Mouse (Mus musculus) layer of hippocampus, adult 18-20 months (tissue): ENCODE measurements around the gene AC124502.3. TPM values are rescaled to one million over a fixed set of nuclear protein-coding genes. Genes with fewer than 3 reads are reported as not detected.
A peak's percentile ranks its signal among the peaks of the same experiment; 100 is the strongest.
"Not testable (repeated sequence)": the region's sequence is repeated elsewhere in the genome, so short reads cannot be mapped to it uniquely, and the experiment has no call there.

ENCODE experiments used
- DNase-seq, 2 experiments: peaks; one replicate each; pipeline ENCODE4 v3.0.0; 2022; ENCODE audit warnings: low spot score in 2 of 2
- long read RNA-seq: library from polyadenylated mRNA; stranded (forward); transcript quantifications from one replicate; pipeline ENCODE4 v2.0.0, GENCODE M21; 2021
- total RNA-seq, 2 experiments: library from RNA; stranded (reverse); gene quantifications; 2 replicates each; pipeline ENCODE4 v1.2.3; 2021

AC124502.3 gene
- 1 to 10 TPM; 6.2 to 6.7 TPM for total RNA-seq
- long read RNA-seq, partial matches to known transcripts = 2 of 5 reads
- long read RNA-seq, other reads (novel, unspliced or antisense) = 3 of 5 reads

GRCm38 (mm10) chr19:5038709-5039156 lies at the start of gene AC124502.3, which contains the start of gene B4gat1:
AC124502.3 (plus strand) TSS chr19:5038891.
B4gat1 (plus strand) TSS chr19:5038826.
- DNase-seq = peak; percentile 90 to 92

- peak in 1 of 2 experiments; percentile 56 for DNase-seq
These were observed 49.7 kb upstream of the AC124502.3 start for GRCm38 (mm10) chr19:4989013-4989412.

GRCm38 (mm10) chr19:4989434-4990255 lies 49.0 kb upstream of the AC124502.3 start:
- peak; percentile 66 to 83 for DNase-seq

- no peak for DNase-seq
These were observed 48.5 kb upstream of the AC124502.3 start, which contains the start of gene Npas4 for GRCm38 (mm10) chr19:4990256-4990625. Npas4 (minus strand) TSS chr19:4990316.

- DNase-seq = peak in 1 of 2 experiments; percentile 62
These were observed 48.0 kb upstream of the AC124502.3 start for GRCm38 (mm10) chr19:4990716-4991115.

GRCm38 (mm10) chr19:4992371-4992770 lies 46.3 kb upstream of the AC124502.3 start:
- no peak for DNase-seq

GRCm38 (mm10) chr19:4992904-4993303 lies 45.8 kb upstream of the AC124502.3 start:
- peak; percentile 76 to 88 for DNase-seq

GRCm38 (mm10) chr19:4994043-4994442 lies 44.6 kb upstream of the AC124502.3 start:
- peak; percentile 81 to 87 for DNase-seq

GRCm38 (mm10) chr19:4999445-5000140 lies 39.1 kb upstream of the AC124502.3 start:
- peak in 1 of 2 experiments; percentile 53 for DNase-seq

- DNase-seq = peak; percentile 97
These were observed 36.9 kb upstream of the AC124502.3 start for GRCm38 (mm10) chr19:5001666-5002406.

- DNase-seq = not testable (repeated sequence)
These were observed 35.0 kb upstream of the AC124502.3 start for GRCm38 (mm10) chr19:5003644-5004043.

GRCm38 (mm10) chr19:5004925-5005324 lies 33.8 kb upstream of the AC124502.3 start:
- DNase-seq = no peak

- DNase-seq = no peak
These were observed 25.6 kb upstream of the AC124502.3 start for GRCm38 (mm10) chr19:5013138-5013537.

- peak in 1 of 2 experiments; percentile 40 for DNase-seq
These were observed 23.7 kb upstream of the AC124502.3 start for GRCm38 (mm10) chr19:5014961-5015398.

GRCm38 (mm10) chr19:5016221-5016742 lies 22.4 kb upstream of the AC124502.3 start:
- DNase-seq = no peak

GRCm38 (mm10) chr19:5016782-5017181 lies 21.9 kb upstream of the AC124502.3 start:
- DNase-seq = peak in 1 of 2 experiments; percentile 69

GRCm38 (mm10) chr19:5017611-5018010 lies 21.1 kb upstream of the AC124502.3 start:
- DNase-seq = no peak

GRCm38 (mm10) chr19:5018191-5018590 lies 20.5 kb upstream of the AC124502.3 start:
- no peak for DNase-seq

- no peak for DNase-seq
These were observed 17.3 kb upstream of the AC124502.3 start for GRCm38 (mm10) chr19:5021416-5021815.

GRCm38 (mm10) chr19:5023621-5024479 lies 14.8 kb upstream of the AC124502.3 start, which contains the start of gene Slc29a2:
Slc29a2 (plus strand) TSS chr19:5023860.
- DNase-seq = peak; percentile 90 to 92
